In the genomic region with DNA sequence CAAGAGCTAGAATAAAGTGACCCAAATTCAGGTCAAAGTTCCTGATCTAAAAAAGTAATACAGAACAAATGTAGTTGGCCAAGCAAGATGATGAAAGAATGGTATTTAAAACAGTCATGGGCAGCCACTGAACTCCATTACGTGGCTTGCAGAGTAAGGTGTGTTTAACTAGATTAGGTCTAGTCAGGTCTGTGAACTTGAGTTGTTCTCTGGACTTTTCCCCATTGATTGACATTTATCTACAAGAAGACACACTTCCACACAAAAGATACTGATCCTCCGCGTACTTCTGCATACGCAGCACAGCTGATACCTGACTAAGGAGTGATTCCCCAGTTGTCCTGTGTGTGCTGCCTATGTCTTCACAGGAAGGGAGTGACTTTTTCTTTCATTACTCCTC, we compare ENCODE assay signal across 30 mouse cellular contexts. TPM values are rescaled to one million over a fixed set of nuclear protein-coding genes. Genes with fewer than 3 reads are reported as not detected.
"Had no signal": no experiment of that assay in that cellular context is flagged by ENCODE, and none has a peak within 500 bp of the region (broad histone marks: within the 10 kb centered on the region; RNA-seq: fewer than 3 reads in every experiment).

No protein-coding gene starts in this region.

- DNase-seq: forebrain, postnatal 0 days; gastrocnemius, postnatal 14 days; gastrocnemius, postnatal 36 days; heart, adult 18-20 months; heart, postnatal 10 days; kidney, adult 11 months; kidney, adult 2 months; kidney, adult 9 months; kidney, postnatal 14 days; kidney, postnatal 36 days; layer of hippocampus, adult 9-11 months; left cerebral cortex, postnatal 4 days; liver, embryonic 13.5 days had no signal

- H3K27me3 ChIP-seq: heart, embryonic 12.5 days; hindbrain, embryonic 13.5 days; hindbrain, embryonic 15.5 days; kidney, embryonic 15.5 days; limb, embryonic 13.5 days; limb, embryonic 15.5 days; liver, embryonic 13.5 days; liver, embryonic 15.5 days had no signal

- H3K36me3 ChIP-seq: heart, embryonic 10.5 days; heart, embryonic 12.5 days; hindbrain, embryonic 13.5 days; hindbrain, embryonic 15.5 days; kidney, embryonic 15.5 days; limb, embryonic 13.5 days; limb, embryonic 15.5 days; liver, embryonic 13.5 days; liver, embryonic 15.5 days had no signal

- H3K27ac ChIP-seq: heart, embryonic 10.5 days; hindbrain, embryonic 13.5 days; hindbrain, embryonic 15.5 days; hindbrain, postnatal 0 days; kidney, embryonic 15.5 days; kidney, postnatal 0 days; left cerebral cortex, adult 2 months; limb, embryonic 13.5 days; limb, embryonic 15.5 days; liver, embryonic 13.5 days; liver, embryonic 15.5 days had no signal

- H3K9me3 ChIP-seq: heart, embryonic 10.5 days; heart, embryonic 12.5 days; hindbrain, embryonic 13.5 days; hindbrain, embryonic 15.5 days; kidney, embryonic 15.5 days; limb, embryonic 13.5 days; limb, embryonic 15.5 days; liver, embryonic 13.5 days; liver, embryonic 15.5 days had no signal

- H3K4me1 ChIP-seq: heart, embryonic 10.5 days; heart, embryonic 12.5 days; hindbrain, embryonic 13.5 days; hindbrain, embryonic 15.5 days; kidney, embryonic 15.5 days; limb, embryonic 13.5 days; limb, embryonic 15.5 days; liver, embryonic 13.5 days; liver, embryonic 15.5 days had no signal

- H3K9ac ChIP-seq: forebrain, postnatal 0 days; heart, embryonic 12.5 days; hindbrain, embryonic 13.5 days; hindbrain, embryonic 15.5 days; kidney, embryonic 15.5 days; limb, embryonic 13.5 days; limb, embryonic 15.5 days; liver, embryonic 13.5 days; liver, embryonic 15.5 days had no signal

- H3K4me3 ChIP-seq: heart, embryonic 10.5 days; heart, embryonic 12.5 days; hindbrain, embryonic 13.5 days; hindbrain, embryonic 15.5 days; kidney, embryonic 15.5 days; left cerebral cortex, adult 2 months; limb, embryonic 13.5 days; limb, embryonic 15.5 days; liver, embryonic 13.5 days; liver, embryonic 15.5 days had no signal

RNA-seq across cellular contexts. Expression of a gene that starts 24.3 kb away (rescaled TPM):
- total RNA-seq: gastrocnemius, adult 18-20 months; gastrocnemius, postnatal 14 days; gastrocnemius, postnatal 36 days; heart, adult 18-20 months; heart, adult 8-10 months; heart, postnatal 25 days; hematopoietic stem cell, adult 5-6 weeks had no signal
- polyA plus RNA-seq: heart, embryonic 10.5 days; heart, embryonic 12.5 days; heart, embryonic 16.5 days; hindbrain, embryonic 13.5 days; hindbrain, embryonic 15.5 days; kidney, embryonic 15.5 days; limb, embryonic 11.5 days; limb, embryonic 13.5 days; limb, embryonic 15.5 days had no signal
